Mouse (Mus musculus) retina, postnatal 7 days (tissue): ENCODE results near the gene Eri3.

Source experiments
- DNase-seq: peaks from one replicate; pipeline ENCODE4 v3.0.0-alpha.2; 2012; ENCODE audit warnings: low read depth, low spot score

Eri3 gene

DNA sequence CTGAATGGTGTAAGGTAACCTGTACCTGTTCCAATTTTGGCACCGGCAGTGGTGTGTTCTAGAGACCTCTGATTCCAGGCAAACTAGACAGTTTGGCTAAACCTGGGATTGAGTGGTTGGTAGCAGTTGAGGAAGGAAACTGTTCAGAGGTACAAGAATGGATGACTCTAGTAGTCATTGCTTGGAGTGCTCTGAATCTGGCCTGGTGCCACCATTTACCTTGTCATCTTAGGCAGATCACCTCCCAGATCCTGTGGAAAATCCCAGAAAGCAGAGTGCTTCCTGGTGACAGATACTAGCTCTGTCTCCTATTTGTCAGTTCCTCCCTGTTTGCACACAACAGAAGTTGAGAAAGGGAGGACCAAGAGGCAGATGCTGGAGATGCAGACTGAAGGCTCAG, 27.4 kb downstream of the Eri3 start:
- DNase-seq: no peak

DNA sequence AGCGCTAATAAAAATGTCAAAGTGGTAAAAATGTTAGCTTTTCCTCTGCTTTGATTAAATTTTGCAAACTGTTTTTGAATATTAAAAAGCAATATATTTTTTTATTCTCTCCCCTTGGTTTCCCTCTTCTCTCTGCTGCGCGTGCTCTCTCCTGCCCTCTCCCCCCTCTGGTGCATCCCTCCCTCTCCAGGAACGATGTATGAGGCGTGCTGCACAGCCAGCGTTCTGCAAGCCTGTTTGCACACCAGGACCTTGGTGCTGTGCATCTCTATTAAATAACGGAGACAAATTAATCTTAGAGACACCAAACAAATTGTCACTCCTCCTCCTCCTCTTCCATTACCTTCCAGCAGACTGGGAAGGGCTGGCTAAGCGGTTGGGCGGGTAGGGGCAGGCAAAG, 31.5 kb downstream of the Eri3 start:
- no peak for DNase-seq

DNA sequence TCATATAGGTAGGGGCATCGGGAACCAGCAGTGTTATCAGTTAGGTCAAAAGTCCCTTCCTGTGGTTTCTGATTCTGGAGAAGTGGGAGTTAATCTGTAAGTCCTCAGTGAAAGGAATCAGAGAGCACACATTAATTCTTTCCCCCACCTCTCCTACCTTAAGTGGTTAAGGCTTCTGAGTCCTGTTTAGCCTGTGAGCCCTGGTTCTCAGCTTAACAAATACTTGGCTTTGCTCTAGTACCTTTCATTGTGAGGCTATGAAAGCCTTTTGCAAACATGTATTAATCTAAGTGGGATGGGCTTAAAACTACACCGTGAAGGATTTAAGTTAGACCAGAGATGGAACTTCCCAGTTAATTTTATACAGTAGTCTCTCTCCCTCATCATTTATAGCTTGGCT, 35.8 kb downstream of the Eri3 start:
- DNase-seq: no peak

DNA sequence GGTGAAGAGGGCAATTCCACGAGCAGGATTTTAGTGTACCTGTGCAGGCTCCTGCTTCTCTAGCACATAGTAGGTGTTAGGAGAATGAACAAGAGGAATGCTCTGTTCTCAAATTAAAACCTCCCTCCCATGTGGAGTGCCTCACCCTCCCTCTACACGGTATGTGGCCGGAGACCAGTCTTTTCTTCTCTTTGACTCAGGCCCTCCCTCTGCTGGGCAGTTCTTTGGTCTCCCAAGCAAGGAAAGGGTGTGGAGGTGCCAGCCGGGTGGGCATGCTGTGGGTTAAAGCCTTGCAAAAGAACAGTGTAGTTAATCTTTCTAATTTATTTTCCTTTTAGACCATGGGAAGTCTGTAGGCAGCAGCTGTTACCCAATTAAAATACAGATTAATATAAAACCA, 37.3 kb downstream of the Eri3 start:
- no peak for DNase-seq

GRCm38 (mm10) chr4:117589081-117589660, 39.0 kb downstream of the Eri3 start:
- DNase-seq: no peak

- no peak for DNase-seq
Observed at GRCm38 (mm10) chr4:117590781-117591180, 40.6 kb downstream of the Eri3 start.

GRCm38 (mm10) chr4:117592206-117592605, 42.0 kb downstream of the Eri3 start:
- DNase-seq: no peak

DNA sequence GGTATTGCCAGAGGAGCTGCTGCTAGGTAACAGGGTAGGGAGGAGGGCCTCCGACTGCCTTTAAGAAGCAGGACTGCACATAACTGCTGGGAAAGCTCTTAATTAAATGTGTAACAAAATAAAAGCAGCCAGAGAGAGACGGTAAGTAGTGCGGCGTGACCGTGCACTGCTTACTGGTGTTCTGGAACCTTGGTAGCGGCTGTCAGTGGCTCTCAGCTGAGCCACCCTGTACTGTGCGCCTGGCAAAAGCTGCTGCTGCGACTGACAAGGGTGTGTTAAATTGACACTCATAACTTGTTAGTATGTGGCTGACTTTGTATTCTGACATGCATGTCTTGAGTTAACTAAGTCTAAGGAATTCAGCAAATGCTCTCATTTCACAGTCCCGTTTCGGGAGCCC, 45.1 kb downstream of the Eri3 start:
- DNase-seq: no peak

DNA sequence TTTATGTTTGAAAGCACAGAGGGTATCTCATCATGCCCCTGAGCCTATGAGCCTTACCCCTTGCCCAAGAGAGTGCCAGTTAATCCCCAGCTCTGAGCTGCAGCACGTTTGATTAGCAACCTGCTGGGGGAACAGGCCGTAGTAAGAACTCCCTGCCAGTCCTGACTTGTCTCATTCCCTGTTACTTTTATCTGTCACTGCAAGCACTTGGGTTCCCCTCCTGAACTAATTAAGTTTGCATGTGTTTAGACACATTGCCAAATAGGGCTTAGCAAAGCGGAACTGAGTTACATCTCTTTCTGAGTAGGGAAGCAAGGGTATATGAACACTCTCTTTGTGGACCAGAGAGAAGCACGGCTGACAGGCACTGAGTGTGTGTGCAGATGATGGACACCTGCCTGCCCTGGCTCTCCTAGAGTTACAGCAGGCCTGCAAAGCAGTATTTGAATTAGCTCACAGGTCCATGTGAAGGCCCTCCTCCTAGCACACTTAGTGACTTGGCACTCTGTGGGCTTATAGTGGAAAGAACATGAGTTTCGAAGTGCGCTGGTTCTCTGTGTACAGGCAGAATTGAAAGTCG, 49.9 kb downstream of the Eri3 start:
- no peak for DNase-seq

GRCm38 (mm10) chr4:117601338-117601776, 51.2 kb downstream of the Eri3 start:
- no peak for DNase-seq

GRCm38 (mm10) chr4:117605099-117605953, 55.2 kb downstream of the Eri3 start:
- DNase-seq: no peak

- DNase-seq: no peak
Observed at GRCm38 (mm10) chr4:117605954-117606227, 55.7 kb downstream of the Eri3 start.

DNA sequence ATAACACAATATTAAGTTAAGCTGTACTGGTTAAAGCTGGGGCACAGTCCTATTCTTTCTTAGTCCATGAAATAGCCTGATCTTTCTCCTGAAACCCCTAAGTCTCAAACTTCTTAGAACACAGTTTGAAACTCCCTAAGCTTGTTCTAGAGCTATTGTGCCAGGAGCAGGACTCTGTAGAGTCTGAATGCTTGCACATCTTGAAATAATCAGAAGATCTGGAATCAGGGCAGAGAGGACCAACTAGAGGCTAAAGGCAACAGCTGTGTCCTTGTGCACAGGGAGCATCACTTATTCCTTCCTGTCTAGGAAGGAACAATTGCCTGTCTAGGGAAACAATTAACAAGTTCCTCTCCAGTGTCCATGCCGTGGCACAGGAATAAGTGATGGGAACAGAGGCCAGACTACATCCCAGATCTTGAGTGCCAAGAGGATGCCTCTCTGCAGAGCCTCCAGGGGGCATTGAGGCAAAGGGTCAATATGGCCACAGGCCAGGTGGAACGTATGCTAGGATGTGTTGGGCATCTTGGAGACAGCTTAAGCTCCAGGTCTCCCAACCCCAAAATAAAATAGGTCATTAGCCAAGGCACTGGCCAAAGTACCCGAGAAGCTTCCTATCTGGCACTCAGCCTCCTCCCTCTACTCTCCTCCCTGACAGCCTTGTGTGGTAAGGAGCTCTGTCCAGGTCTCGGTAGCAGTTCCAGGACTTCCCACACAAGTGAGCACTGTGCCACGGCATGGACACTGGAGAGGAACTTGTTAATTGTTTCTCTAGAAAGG, 56.9 kb downstream of the Eri3 start:
- DNase-seq: no peak

- DNase-seq: no peak
Observed at GRCm38 (mm10) chr4:117608265-117608664, 58.1 kb downstream of the Eri3 start.

- DNase-seq: no peak
Observed at GRCm38 (mm10) chr4:117609371-117610039, 59.3 kb downstream of the Eri3 start.

- DNase-seq: no peak
Observed at GRCm38 (mm10) chr4:117611385-117611784, 61.2 kb downstream of the Eri3 start.

DNA sequence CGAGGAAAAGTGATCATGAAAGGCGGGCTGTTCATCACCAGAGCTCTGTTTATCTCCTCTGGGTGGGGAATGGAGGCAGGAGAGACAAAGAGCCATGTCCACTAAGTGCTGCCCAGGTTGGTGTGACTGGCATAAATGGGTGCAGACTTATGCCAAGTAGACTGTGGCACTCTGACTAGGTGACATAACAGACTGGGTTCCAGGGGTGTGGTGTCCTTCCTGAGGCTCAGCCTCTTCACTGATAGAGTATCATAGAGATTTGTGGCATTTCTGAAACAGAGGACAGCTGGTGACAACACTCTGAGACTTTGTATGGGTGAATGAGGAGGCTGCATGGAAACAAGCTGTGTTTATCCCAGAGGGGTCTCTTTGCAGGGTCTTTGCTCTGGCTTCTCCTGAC, 61.6 kb downstream of the Eri3 start:
- DNase-seq: no peak

- DNase-seq: no peak
Observed at GRCm38 (mm10) chr4:117612713-117613112, 62.5 kb downstream of the Eri3 start.

DNA sequence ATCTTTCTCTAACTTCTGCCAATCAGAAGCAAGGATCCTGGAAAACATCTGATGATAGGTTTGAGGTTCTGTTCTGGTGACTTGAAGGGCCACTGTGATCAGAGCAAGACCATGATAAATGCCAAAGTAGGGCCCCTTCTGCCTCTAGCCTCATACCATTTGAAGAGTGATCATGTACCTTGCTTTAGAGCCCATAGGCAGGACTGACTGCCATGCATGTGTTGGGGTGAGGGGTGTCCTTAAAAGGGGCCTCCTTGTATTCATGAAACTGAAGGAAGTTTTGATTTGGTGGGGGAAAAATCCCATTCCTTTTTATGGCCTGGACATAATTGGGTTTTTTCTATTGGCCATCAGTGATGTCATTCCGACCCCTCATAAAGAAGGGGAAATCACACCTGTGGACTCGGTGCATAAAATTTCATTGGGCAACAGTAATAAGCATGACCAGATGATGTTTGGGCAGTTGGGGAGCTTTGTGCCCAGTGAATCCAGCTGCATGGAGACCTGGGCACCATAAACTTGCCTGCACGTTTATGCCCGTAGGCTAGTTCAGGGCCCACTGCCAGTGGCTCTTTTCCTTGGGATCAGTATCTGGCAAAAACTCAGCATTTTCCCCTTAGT, 63.1 kb downstream of the Eri3 start:
- DNase-seq: no peak

GRCm38 (mm10) chr4:117616600-117616999, 66.4 kb downstream of the Eri3 start:
- DNase-seq: no peak

DNA sequence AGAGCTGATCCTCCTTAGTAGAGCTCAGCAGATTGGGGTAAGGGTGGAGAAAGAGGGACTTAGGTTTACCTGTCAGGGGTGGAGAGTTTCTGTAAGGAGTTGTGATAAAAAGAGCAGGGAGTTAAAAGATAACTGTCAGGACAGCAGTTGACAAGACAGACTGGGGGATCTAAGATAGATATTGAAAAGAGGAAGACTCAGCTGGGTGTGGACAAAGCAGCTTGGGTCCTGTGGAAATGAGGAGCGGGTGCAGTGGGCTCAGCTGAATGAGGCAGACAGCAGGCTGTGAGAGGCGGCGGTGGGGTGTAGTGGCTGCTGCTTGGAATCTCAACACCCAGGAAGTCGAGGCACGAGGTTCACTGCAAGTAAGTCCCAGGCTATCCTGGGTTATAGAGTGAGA, 72.1 kb downstream of the Eri3 start:
- no peak for DNase-seq
